Mouse (Mus musculus): ENCODE measurements around the gene Irak2. TPM values are rescaled to one million over a fixed set of nuclear protein-coding genes. Genes with fewer than 3 reads are reported as not detected.

Irak2 gene
- polyA plus RNA-seq, 2 experiments: 4.9 to 27.0 TPM

- Histone ChIP-seq H3K9ac (replicated peaks) (no peak overlapping the region), H3K4me2 (ENCODE audit: low read depth) (no peak overlapping the region), H3K4me1 (replicated peaks; ENCODE audit: control insufficient read depth in 2 of 2, insufficient read depth in 2 of 2, low read length in 1 of 2) (peaks cover 3 to 19% of the 10 kb centered on the region in 2 experiments; a peak in 3 of 4 replicates), H3K36me3 (replicated peaks; ENCODE audit: control insufficient read depth, insufficient read depth, low read depth) (no peaks in the 10 kb centered on the region), H3K9me3 (ENCODE audit: control insufficient read depth, low read length) (no peaks in the 10 kb centered on the region), H3K27ac (no peak overlapping the region), H3K27me3 (ENCODE audit: control insufficient read depth, insufficient read depth, low read length) (no peaks in the 10 kb centered on the region), H3K4me3 (ENCODE audit: insufficient read depth in 1 of 2, low read depth in 2 of 2, low read length in 2 of 2) (no peak overlapping the region)
- TF ChIP-seq EP300 (IDR thresholded peaks at IDR 0.05; ENCODE audit: low read depth): no peak
- no peak for TF ChIP-seq CTCF (IDR thresholded peaks at IDR 0.05; ENCODE audit: low read depth)
- WGBS (ENCODE audit: insufficient replicate concordance): 51% methylated on average over 8 of the region's 8 CpGs
- ATAC-seq (ENCODE audit: insufficient read depth) (no peak), DNase-seq (ENCODE audit: low read depth in 3 of 3, low spot score in 3 of 3) (no peak)
Measured at GRCm38 (mm10) chr6:113659648-113660491, 21.6 kb downstream of the Irak2 start.

GRCm38 (mm10) chr6:113660492-113661352, 22.5 kb downstream of the Irak2 start:
- TF ChIP-seq CTCF (IDR thresholded peaks at IDR 0.05; ENCODE audit: low read depth) (no peak), EP300 (IDR thresholded peaks at IDR 0.05; ENCODE audit: low read depth) (no peak)
- no peak overlapping the region for H3K9ac ChIP-seq (replicated peaks)
- ATAC-seq (ENCODE audit: insufficient read depth): no peak
- no peak for DNase-seq (ENCODE audit: low read depth in 3 of 3, low spot score in 3 of 3)
- no peak overlapping the region for H3K4me2 ChIP-seq (ENCODE audit: low read depth)
- H3K4me1 ChIP-seq (replicated peaks; ENCODE audit: control insufficient read depth in 2 of 2, insufficient read depth in 2 of 2, low read length in 1 of 2): peaks cover 3 to 17% of the 10 kb centered on the region in 2 experiments; a peak in 3 of 4 replicates
- H3K27ac ChIP-seq: no peak overlapping the region
- no peaks in the 10 kb centered on the region for H3K27me3 ChIP-seq (ENCODE audit: control insufficient read depth, insufficient read depth, low read length)
- 56% methylated on average over 14 of the region's 14 CpGs for WGBS (ENCODE audit: insufficient replicate concordance)
- H3K9me3 ChIP-seq (ENCODE audit: control insufficient read depth, low read length): no peaks in the 10 kb centered on the region
- no peaks in the 10 kb centered on the region for H3K36me3 ChIP-seq (replicated peaks; ENCODE audit: control insufficient read depth, insufficient read depth, low read depth)
- H3K4me3 ChIP-seq (ENCODE audit: insufficient read depth in 1 of 2, low read depth in 2 of 2, low read length in 2 of 2): no peak overlapping the region

DNA sequence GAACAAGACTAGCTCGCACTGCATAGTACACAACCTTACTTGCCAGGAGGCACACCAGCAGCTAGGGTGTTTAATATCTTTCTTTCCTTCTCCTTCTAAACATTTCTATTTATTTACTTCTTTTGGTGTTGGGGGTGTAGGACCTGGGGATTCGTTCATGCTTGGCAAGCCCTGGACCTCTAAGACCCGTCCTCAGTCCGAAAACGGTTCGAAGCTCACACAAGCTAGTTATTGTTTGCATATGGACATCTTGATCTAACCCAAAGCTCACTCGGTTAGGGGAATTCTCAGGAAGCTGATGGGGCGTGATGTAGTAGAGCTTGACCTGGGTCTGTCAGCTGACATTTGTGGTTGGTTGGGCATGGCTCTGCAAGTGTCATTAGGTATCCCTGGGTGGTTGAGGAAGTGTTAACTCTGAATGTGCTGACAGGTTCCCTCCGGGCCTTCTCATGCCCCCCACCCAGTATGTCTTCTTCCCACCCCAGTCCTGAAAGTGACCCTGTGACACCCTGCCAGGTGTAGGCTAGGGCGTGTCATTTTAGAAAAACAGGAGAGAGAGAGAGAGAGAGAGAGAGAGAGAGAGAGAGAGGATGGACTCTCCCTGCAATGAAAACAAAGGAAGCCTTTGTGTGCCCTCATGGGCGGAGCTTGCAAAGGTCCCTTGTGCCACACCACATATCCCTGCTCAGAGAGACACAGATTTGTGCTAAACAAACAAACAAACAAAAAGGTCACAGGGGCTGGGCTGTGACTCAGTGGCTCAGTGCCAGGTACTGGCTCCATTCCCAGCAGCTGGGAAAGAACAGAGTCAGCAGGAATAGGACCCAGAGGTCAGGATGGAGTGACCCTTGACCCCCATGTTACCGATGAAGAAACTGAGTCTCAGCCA, 23.3 kb downstream of the Irak2 start:
- Histone ChIP-seq H3K9me3 (ENCODE audit: control insufficient read depth, low read length) (no peaks in the 10 kb centered on the region), H3K27me3 (ENCODE audit: control insufficient read depth, insufficient read depth, low read length) (no peaks in the 10 kb centered on the region), H3K4me1 (replicated peaks; ENCODE audit: control insufficient read depth in 2 of 2, insufficient read depth in 2 of 2, low read length in 1 of 2) (peaks cover 3 to 17% of the 10 kb centered on the region in 2 experiments; a peak in 3 of 4 replicates), H3K9ac (replicated peaks) (no peak overlapping the region), H3K36me3 (replicated peaks; ENCODE audit: control insufficient read depth, insufficient read depth, low read depth) (no peaks in the 10 kb centered on the region), H3K4me3 (ENCODE audit: insufficient read depth in 1 of 2, low read depth in 2 of 2, low read length in 2 of 2) (no peak overlapping the region), H3K4me2 (ENCODE audit: low read depth) (no peak overlapping the region), H3K27ac (no peak overlapping the region)
- 42% methylated on average over 12 of the region's 12 CpGs for WGBS (ENCODE audit: insufficient replicate concordance)
- DNase-seq (ENCODE audit: low read depth in 3 of 3, low spot score in 3 of 3) (no peak), ATAC-seq (ENCODE audit: insufficient read depth) (peak; percentile 19; the same call in 1 of the 2 replicates)
- TF ChIP-seq CTCF (IDR thresholded peaks at IDR 0.05; ENCODE audit: low read depth): no peak
- TF ChIP-seq EP300 (IDR thresholded peaks at IDR 0.05; ENCODE audit: low read depth): no peak

DNA sequence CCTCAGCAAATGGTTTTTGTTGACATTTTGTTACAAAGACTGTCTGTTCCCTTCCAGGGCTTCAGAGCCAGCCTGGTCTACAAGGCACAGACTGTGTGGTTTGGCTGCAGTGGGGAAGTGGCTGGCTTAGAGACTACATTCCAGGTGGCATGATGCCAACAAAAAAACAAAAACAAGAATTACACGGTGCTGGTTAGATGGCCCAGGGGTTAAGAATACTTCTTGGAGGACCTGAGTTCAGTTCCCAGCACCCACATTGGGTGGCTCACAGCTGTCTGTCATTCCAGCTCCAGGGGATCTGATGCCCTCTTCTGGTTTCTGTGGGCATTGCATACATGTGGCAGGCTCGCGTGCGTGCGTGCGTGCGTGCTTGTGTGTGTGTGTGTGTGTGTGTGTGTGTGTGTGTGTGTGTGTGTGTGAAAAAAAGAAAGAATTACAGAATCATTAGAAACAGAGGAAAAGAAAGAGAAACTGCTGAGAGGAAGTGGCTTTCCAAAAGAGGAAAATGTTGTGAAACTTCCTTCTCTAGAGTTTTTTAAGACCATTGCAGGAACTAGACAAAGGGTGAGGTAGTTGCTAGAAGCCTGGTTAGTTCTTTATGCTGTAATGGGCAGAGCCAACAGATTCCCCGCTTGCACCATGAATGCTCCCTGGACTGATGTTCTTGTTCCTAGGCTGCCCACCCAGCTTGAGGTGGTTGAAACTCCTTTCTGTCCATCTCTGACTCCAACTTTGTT, 24.9 kb downstream of the Irak2 start:
- WGBS (ENCODE audit: insufficient replicate concordance): 93% methylated on average over 8 of the region's 8 CpGs

More for the DNA sequence above, 24.9 kb downstream of the Irak2 start:
- Histone ChIP-seq H3K9ac (replicated peaks) (no peak overlapping the region), H3K4me3 (ENCODE audit: insufficient read depth in 1 of 2, low read depth in 2 of 2, low read length in 2 of 2) (no peak overlapping the region), H3K4me2 (ENCODE audit: low read depth) (no peak overlapping the region), H3K27ac (no peak overlapping the region), H3K4me1 (replicated peaks; ENCODE audit: control insufficient read depth in 2 of 2, insufficient read depth in 2 of 2, low read length in 1 of 2) (peaks cover 3 to 21% of the 10 kb centered on the region in 2 experiments; a peak in 3 of 4 replicates), H3K9me3 (ENCODE audit: control insufficient read depth, low read length) (no peaks in the 10 kb centered on the region), H3K27me3 (ENCODE audit: control insufficient read depth, insufficient read depth, low read length) (no peaks in the 10 kb centered on the region), H3K36me3 (replicated peaks; ENCODE audit: control insufficient read depth, insufficient read depth, low read depth) (no peaks in the 10 kb centered on the region)
- TF ChIP-seq CTCF (IDR thresholded peaks at IDR 0.05; ENCODE audit: low read depth) (peak; percentile 55), EP300 (IDR thresholded peaks at IDR 0.05; ENCODE audit: low read depth) (no peak)
- DNase-seq (ENCODE audit: low read depth in 3 of 3, low spot score in 3 of 3) (no peak), ATAC-seq (ENCODE audit: insufficient read depth) (no peak)
